Mouse (Mus musculus) liver, embryonic 11.5 days (tissue): ENCODE measurements around the gene Znhit1. TPM values are rescaled to one million over a fixed set of nuclear protein-coding genes. Genes with fewer than 3 reads are reported as not detected.

Experiments
- ATAC-seq: fragments of 200-750 bp; cut with Nextera tagmentation; replicated peaks from 2 replicates; pipeline ENCODE4 v1.8.0; 2017; ENCODE audit warnings: moderate number of reproducible peaks, mild to moderate bottlenecking, moderate TSS enrichment, moderate library complexity; ENCODE audit not compliant: low FRiP score
- DNase-seq: peaks from one replicate; pipeline ENCODE4 v3.0.0-alpha.2; 2017; ENCODE audit warnings: low spot score
- H3K27ac ChIP-seq: fragments of 300-500 bp; sonication (generic); 2 replicates; pipeline ENCODE4 v1.5.1; 2014; ENCODE audit warnings: mild to moderate bottlenecking, low read depth, low read length, control low read depth
- H3K27me3 ChIP-seq: fragments of 300-500 bp; sonication (generic); replicated peaks from 2 replicates; pipeline ENCODE4 v1.6.1; 2014; ENCODE audit warnings: low read length, mixed read lengths; ENCODE audit not compliant: control insufficient read depth, insufficient read depth
- H3K36me3 ChIP-seq: fragments of 300-500 bp; sonication (generic); 2 replicates; pipeline ENCODE4 v1.6.1; 2014; ENCODE audit warnings: mild to moderate bottlenecking, low read length, moderate library complexity, mixed read lengths; ENCODE audit not compliant: control insufficient read depth, insufficient read depth
- H3K4me1 ChIP-seq: fragments of 300-500 bp; sonication (generic); replicated peaks from 2 replicates; pipeline ENCODE4 v1.6.1; 2014; ENCODE audit warnings: low read length, mixed read lengths; ENCODE audit not compliant: control insufficient read depth, insufficient read depth
- H3K4me2 ChIP-seq: fragments of 300-500 bp; sonication (generic); 2 replicates; pipeline ENCODE4 v1.6.1; 2014; ENCODE audit warnings: mild to moderate bottlenecking, control low read depth, moderate library complexity
- H3K4me3 ChIP-seq: fragments of 300-500 bp; sonication (generic); 2 replicates; pipeline ENCODE4 v1.5.1; 2014; ENCODE audit warnings: low read depth, low read length, control low read depth
- H3K9ac ChIP-seq: fragments of 300-500 bp; sonication (generic); 2 replicates; pipeline ENCODE4 v1.6.1; 2014; ENCODE audit warnings: low read depth, low read length, control low read depth
- H3K9me3 ChIP-seq: fragments of 300-500 bp; sonication (generic); 2 replicates; pipeline ENCODE4 v1.6.1; 2016; ENCODE audit warnings: low read length, inconsistent platforms, mixed read lengths; ENCODE audit not compliant: control insufficient read depth
- WGBS: fragments of 180-500 bp; shearing (Covaris S2); extraction: QIAGEN DNeasy Blood & Tissue Kit; methylation state at CpG from one replicate; pipeline ENCODE4 v1.1.7; 2014; 5-methylcytosine and 5-hydroxymethylcytosine counted together
- polyA plus RNA-seq: library from polyadenylated mRNA; unstranded; fragments of >200 nt; fragmentation: Nextera tagmentation; extraction: Ambion mirVana; gene quantifications from 2 replicates; pipeline ENCODE4 v1.2.1, GENCODE M21; 2014

Znhit1 gene
- polyA plus RNA-seq, 1 experiment from 2014 or later = 97.2 TPM

DNA sequence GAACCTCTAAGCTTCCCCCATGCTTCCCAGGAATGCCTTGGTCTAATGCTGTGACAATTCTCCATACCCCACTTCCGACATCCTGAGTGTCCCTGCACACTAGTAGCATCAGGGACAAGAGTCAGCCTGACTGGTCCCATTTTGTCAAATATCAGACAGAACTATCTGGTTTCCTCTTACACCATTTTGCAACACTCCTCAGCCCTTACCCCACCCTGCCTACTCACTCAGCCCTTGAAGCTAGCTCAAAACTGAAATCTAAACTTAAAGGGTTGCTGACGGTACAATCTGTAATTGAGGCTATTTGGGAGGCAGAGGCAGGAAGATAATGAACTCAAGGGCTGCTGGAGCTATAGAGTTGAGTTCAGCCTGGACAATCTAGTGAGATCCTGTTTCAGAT is 8.1 kb downstream of the Znhit1 start:
- no peaks in the 10 kb centered on the region for H3K4me1 ChIP-seq
- no peak for DNase-seq
- H3K4me3 ChIP-seq = no peak overlapping the region
- H3K27ac ChIP-seq = no peak overlapping the region
- H3K36me3 ChIP-seq = peaks cover 3% of the 10 kb centered on the region; the same call in 1 of the 2 replicates
- WGBS = 79% methylated on average over 2 of the region's 2 CpGs
- H3K9me3 ChIP-seq = no peaks in the 10 kb centered on the region
- H3K9ac ChIP-seq = no peak overlapping the region
- ATAC-seq = no peak
- no peak overlapping the region for H3K4me2 ChIP-seq
- H3K27me3 ChIP-seq = no peaks in the 10 kb centered on the region; the same call in 1 of the 2 replicates

DNA sequence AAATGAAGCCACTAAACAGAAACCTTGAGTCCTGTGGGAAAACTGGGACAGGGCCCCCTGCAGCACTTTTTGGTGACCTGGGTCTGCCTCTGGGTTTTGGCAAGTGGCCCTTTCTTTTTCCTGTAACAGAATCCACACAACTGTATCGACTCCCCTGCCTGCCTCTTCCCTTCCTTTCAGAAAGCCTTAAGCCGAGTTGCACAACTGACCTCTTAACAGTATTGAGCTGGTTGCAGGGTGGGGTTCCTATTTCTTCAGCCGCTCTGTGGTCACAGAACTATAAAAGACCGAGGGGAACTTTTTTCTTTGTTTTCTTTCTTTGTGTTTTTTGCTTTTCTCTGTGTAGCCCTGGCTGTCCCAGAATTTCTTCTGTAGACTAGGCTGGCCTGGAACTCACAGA is 10.1 kb downstream of the Znhit1 start:
- H3K27me3 ChIP-seq = no peaks in the 10 kb centered on the region; the same call in 1 of the 2 replicates
- ATAC-seq = no peak
- no peak for DNase-seq
- 54% methylated on average over 4 of the region's 4 CpGs for WGBS
- H3K4me2 ChIP-seq = no peak overlapping the region
- no peak overlapping the region for H3K27ac ChIP-seq
- H3K4me3 ChIP-seq = no peak overlapping the region
- no peak overlapping the region for H3K9ac ChIP-seq
- H3K4me1 ChIP-seq = no peaks in the 10 kb centered on the region
- peaks cover 3% of the 10 kb centered on the region; the same call in 1 of the 2 replicates for H3K36me3 ChIP-seq
- H3K9me3 ChIP-seq = no peaks in the 10 kb centered on the region

- H3K9me3 ChIP-seq = no peaks in the 10 kb centered on the region
- 47% methylated on average over 8 of the region's 8 CpGs for WGBS
- H3K27ac ChIP-seq = no peak overlapping the region
- no peaks in the 10 kb centered on the region for H3K36me3 ChIP-seq
- H3K4me2 ChIP-seq = no peak overlapping the region
- no peak overlapping the region for H3K9ac ChIP-seq
- H3K27me3 ChIP-seq = no peaks in the 10 kb centered on the region; the same call in 1 of the 2 replicates
- ATAC-seq (no peak), DNase-seq (no peak)
- H3K4me1 ChIP-seq = no peaks in the 10 kb centered on the region
- no peak overlapping the region for H3K4me3 ChIP-seq
These were observed 14.2 kb downstream of the Znhit1 start for GRCm38 (mm10) chr5:136973670-136974069.

DNA sequence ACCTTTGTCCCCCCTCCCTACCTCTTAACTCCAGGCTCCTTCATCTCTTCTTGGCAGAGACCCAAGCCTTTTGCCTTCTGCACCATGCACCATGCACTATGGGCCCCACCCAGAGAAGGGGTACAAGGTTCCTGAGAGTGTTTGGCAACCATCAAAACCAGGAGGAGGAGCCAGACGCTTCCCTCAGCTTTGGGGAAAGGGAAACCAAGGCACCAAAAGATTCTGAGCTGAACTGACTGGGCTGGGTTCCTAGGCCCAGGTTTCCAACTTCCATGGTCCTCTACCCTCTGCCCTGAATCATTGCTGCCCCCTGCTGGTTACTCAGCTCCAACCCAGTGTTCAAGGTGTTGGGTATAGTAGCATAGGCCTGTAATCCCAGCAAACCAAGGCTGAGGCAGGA is 17.1 kb downstream of the Znhit1 start:
- WGBS = 65% methylated on average over 1 of the region's 1 CpGs
- peak; percentile 62 for ATAC-seq
- H3K9me3 ChIP-seq = no peaks in the 10 kb centered on the region

GRCm38 (mm10) chr5:136967592-136967991 is 20.2 kb downstream of the Znhit1 start:
- no peak for ATAC-seq
- Histone ChIP-seq H3K27me3 (no peaks in the 10 kb centered on the region), H3K9ac (no peak overlapping the region), H3K9me3 (no peaks in the 10 kb centered on the region), H3K36me3 (peaks cover 24% of the 10 kb centered on the region), H3K27ac (0 out of 2 replicates have a peak overlapping the region, but pooled peaks have one; percentile 22), H3K4me2 (no peak overlapping the region), H3K4me3 (no peak overlapping the region), H3K4me1 (peaks cover 37% of the 10 kb centered on the region)
- WGBS = 78% methylated on average over 10 of the region's 10 CpGs
- no peak for DNase-seq

More for the DNA sequence above, 17.1 kb downstream of the Znhit1 start:
- Histone ChIP-seq H3K27me3 (no peaks in the 10 kb centered on the region; the same call in 1 of the 2 replicates), H3K4me1 (peaks cover 10% of the 10 kb centered on the region), H3K27ac (no peak overlapping the region), H3K9ac (no peak overlapping the region), H3K4me2 (no peak overlapping the region), H3K36me3 (peaks cover 5% of the 10 kb centered on the region; the same call in 1 of the 2 replicates), H3K4me3 (no peak overlapping the region)
- no peak for DNase-seq

- Histone ChIP-seq H3K9ac (no peak overlapping the region), H3K4me1 (peaks cover 37% of the 10 kb centered on the region), H3K4me2 (no peak overlapping the region), H3K36me3 (peaks cover 24% of the 10 kb centered on the region), H3K27ac (0 out of 2 replicates have a peak overlapping the region, but pooled peaks have one; percentile 22), H3K27me3 (no peaks in the 10 kb centered on the region), H3K4me3 (no peak overlapping the region), H3K9me3 (no peaks in the 10 kb centered on the region)
- no peak for DNase-seq
- ATAC-seq = no peak
- WGBS = 85% methylated on average over 4 of the region's 4 CpGs
These were observed 20.9 kb downstream of the Znhit1 start for GRCm38 (mm10) chr5:136966861-136967455.

GRCm38 (mm10) chr5:136966331-136966730 is 21.5 kb downstream of the Znhit1 start, which contains the start of gene Cldn15:
Gene Cldn15 (plus strand): TSS chr5:136966616.
- no peaks in the 10 kb centered on the region for H3K27me3 ChIP-seq
- H3K9me3 ChIP-seq = no peaks in the 10 kb centered on the region
- peaks cover 37% of the 10 kb centered on the region for H3K4me1 ChIP-seq
- H3K4me2 ChIP-seq = peak within 1 kb of the TSS; percentile 43
- WGBS = 53% methylated on average over 6 of the region's 6 CpGs
- ATAC-seq (no peak), DNase-seq (no peak)
- peak within 1 kb of the TSS; percentile 10 for H3K9ac ChIP-seq
- no peak within 1 kb of the TSS for H3K4me3 ChIP-seq
- H3K27ac ChIP-seq = peak within 1 kb of the TSS; percentile 76
- peaks cover 24% of the 10 kb centered on the region for H3K36me3 ChIP-seq

DNA sequence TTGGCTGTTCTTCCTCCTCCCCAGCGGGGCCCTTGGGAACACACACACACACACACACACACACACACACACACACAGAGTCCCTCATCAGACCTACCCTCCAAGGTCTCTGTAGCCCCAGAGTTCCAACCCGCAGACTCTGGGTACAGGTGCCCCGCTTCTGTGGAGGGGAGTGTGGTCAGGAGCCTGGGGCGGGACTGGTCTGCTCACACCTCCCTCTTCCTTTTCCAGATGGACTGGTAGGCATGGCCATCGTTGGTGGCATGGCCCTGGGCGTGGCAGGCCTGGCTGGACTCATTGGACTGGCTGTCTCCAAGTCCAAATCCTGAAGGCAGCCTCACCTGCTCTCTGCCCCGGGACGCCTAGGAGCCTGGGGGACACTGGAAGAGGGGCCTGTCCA is 22.1 kb downstream of the Znhit1 start:
- peaks cover 37% of the 10 kb centered on the region for H3K4me1 ChIP-seq
- H3K4me2 ChIP-seq = peak overlapping the region; percentile 43
- peak; percentile 19; the same call in 1 of the 2 replicates for ATAC-seq

GRCm38 (mm10) chr5:136965210-136965609 is 22.6 kb downstream of the Znhit1 start:
- H3K4me2 ChIP-seq = peak overlapping the region; percentile 43
- H3K9me3 ChIP-seq = no peaks in the 10 kb centered on the region
- peak overlapping the region; percentile 52; the same call in 1 of the 2 replicates for H3K9ac ChIP-seq
- H3K36me3 ChIP-seq = peaks cover 24% of the 10 kb centered on the region
- DNase-seq (no peak), ATAC-seq (peak; percentile 75)
- 58% methylated on average over 9 of the region's 9 CpGs for WGBS
- H3K27ac ChIP-seq = peak overlapping the region; percentile 76
- H3K4me1 ChIP-seq = peaks cover 37% of the 10 kb centered on the region
- H3K27me3 ChIP-seq = no peaks in the 10 kb centered on the region
- H3K4me3 ChIP-seq = no peak overlapping the region

More for the DNA sequence above, 22.1 kb downstream of the Znhit1 start:
- Histone ChIP-seq H3K36me3 (peaks cover 24% of the 10 kb centered on the region), H3K9ac (peak overlapping the region; percentile 10; the same call in 1 of the 2 replicates), H3K27ac (peak overlapping the region; percentile 76), H3K27me3 (no peaks in the 10 kb centered on the region), H3K4me3 (no peak overlapping the region), H3K9me3 (no peaks in the 10 kb centered on the region)
- DNase-seq = no peak
- WGBS = 85% methylated on average over 8 of the region's 8 CpGs
